Mouse (Mus musculus) cerebellum, postnatal 36 days (tissue): ENCODE results near the gene Camk2d.

ENCODE experiments used
- DNase-seq, 2 experiments: peaks; one replicate each; pipeline ENCODE4 v3.0.0; 2021 to 2022; ENCODE audit warnings: mixed read lengths in 2 of 2

Camk2d gene

DNA sequence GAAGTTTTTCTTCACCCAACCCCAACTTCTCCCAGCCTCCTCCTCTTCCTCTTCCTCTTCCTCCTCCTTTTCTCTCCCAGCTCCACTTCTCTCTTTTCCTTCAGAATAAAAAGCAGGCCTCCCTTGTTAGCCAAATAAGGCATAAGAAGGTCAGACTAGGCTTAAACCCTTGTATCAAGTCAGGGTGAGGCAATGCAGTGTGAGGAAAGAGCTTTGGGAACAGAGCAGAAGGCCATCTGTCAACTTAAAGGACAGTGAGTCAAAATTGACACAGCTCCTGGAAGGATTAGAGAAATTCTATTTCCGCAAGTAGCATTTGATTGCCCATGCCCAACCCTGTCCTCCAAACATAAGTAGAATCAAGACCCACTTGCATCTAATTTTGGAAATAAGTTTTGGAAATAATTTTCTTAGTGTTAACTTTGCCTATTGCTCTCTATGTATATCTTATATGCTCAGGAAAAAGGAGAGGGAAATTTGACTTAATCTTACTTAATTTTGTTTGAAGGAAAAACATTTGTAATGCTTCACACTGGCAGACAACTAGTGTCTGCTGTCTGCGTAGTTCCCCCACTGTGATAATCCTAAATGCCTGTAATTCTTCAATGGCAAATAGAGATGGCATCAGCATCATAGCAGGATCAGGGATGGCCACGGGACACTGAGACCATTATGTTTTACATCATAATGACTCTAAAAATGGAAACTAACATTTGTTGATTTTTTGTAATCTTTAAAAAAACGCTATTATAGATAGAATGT is 16.8 kb downstream of the Camk2d start:
- peak in 1 of 2 experiments; percentile 42 for DNase-seq

DNA sequence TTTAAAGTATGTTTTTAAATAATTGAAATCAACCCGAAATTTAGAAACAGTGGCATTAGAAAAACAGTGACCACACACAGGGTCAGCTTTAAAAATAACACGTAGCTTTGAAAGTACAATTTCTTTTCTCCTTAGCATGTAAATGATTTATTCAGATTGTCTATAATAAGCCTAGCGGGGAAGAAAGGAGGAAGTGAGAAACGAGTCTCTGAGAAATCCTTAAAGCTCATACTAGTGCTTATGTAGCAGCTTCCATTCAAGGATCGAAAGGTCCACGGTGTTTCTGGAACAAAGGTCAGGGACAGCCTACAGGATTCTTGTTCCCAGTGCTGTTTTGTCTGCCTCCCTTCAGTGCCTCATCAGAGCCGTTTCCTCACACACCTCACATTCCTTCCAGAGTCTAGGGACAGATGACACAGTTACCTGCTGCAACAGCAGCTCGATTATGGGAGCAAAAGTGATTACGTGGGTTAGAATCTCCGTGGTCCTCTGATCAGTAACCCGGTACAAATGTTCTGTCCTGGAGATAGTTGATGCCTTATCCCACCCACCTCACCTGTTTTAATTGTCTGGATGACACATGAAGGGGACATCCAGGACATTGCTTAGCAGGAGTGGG is 17.5 kb downstream of the Camk2d start:
- DNase-seq = no peak

DNA sequence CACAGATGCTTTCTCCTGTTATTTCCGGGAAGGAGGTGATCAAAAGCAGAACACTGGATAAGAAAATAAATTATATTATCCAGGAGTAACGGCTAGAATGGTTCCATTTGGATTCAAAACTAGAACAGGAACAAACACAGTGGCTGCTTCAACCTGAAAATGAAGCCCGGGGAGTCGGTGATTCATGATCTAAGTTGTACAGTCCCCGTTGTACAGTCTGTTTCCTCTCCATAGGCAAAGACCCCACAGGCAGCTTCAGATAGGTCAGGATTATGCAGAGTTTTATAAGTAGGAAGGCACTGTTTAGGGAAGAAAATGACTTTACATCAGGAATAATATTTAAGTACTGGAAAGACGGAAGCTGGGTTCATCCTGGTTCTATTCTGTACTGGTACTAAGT is 19.2 kb downstream of the Camk2d start:
- DNase-seq = no peak

DNA sequence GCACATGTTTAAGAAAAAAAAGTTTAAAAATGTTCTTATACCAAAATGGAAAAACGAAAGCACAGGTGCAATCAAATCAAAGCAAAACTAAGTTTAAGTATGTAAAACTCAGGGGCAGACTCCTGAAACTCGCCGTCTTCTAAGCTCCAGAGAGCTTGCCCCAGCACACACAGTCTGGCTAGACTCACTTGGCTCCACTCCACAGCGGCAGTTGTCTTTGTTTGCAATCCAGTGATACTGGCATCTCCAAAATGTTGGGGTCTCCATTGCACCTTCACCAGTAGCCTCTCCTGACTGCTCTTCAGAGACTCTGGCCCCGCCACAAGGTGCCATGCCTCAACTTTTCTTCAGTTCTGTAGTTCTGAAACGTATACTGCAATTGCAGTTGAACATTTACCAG is 24.1 kb downstream of the Camk2d start:
- peak in 1 of 2 experiments; percentile 29 for DNase-seq

DNA sequence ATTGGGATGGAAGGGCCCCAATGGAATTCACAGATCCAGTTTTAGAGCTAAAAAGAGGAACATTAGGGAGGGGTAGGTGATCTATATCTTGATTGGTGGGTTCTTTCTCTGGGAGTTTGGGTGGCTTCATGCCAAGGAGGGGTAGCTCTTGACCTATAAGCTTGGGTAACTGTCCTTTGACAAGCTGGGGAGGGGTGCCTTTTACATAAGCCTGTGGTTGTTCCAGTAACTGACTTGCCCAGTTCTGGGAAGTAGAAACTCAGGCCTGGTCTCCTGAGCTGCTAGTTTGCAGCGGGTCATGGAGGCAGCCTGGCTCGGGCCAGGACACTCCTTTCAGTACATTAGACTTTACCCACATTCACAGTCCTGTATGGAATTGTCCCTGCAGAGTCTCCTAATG is 26.4 kb downstream of the Camk2d start:
- DNase-seq = no peak

DNA sequence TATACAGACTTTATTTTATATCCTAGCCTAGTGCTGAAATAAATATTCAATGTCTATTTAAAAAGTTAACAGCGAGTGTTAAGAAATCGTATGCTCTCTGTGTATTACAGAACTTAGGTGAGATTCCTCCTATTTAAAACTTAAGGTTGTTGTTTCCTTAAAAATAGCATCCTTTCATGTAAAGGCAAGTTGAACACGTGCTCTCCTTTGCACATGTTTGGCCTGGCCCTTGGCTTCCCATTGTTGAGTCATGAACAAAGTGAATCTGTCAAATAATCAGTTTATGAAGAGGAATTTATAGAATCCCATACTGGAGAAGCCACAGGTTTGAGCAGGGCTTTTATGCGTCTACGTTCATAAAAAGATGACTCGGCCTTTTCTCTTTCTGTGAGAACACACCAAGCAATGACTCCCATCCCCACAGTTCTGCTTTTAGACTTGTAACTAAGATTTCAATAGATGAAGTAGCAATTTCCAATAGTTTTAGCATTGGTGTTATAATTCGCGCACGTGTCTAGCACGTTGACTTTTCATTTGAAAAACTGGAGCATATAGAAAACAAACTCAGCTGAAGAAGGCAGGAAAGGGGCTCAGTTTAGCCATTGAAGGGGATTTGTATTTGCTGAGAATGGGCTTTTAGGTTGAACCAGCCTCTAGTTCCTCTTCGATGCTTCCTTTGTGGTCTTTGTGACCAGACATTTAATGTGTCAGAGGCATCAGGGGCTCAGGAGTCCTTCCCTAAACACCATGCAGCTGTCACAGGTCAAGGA is 29.1 kb downstream of the Camk2d start:
- no peak for DNase-seq

DNA sequence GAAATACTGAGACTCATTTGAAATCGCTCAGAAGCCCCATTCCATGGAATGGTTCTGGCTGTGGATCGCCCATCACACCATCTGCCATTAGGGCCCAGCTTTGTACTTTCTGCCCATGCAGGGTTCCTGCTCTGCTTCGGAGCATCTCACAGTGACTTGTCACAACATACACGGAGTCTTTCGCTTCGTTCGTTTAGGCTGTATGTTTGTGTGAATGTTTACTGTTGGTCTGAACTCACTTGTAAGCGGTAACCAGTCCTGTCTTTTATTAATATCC is 29.6 kb downstream of the Camk2d start:
- DNase-seq = peak; percentile 35 to 38

DNA sequence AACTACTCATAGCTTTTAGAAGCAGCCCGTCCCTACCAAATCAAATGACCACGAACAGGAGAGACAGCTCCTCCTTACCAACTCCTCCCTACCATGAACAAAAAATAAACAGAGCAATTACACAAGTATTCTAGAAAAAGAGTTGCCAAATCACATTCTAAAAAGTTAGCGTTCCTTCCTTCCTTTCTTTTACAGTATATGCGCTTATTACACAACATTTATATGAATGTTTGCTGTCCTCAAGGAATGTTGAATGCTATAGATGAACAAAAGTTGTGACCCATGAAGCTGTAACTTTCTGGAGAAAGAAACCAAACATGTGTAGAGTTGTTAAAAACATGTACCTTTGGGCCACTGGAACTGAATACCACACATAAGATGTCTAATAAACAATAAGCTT is 31.9 kb downstream of the Camk2d start:
- no peak for DNase-seq

DNA sequence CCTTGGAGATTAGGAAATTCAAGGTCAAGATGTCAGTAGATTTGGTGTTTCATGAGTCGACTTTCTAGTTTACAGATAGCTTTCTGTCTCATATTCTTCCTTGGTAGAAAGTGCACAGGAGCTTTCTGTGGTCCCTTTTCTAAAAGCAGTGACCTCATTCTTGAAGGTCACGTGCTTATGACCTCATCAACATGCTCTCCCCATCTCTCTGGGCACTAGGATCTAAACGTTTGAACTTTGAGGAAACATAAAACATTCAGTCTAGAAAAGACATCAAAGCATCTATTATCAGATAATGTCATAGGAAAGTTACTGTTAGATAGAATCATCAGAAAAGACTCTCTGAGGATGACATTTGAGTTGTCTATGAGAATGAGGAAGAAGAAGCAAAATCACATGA is 32.3 kb downstream of the Camk2d start:
- DNase-seq = no peak

DNA sequence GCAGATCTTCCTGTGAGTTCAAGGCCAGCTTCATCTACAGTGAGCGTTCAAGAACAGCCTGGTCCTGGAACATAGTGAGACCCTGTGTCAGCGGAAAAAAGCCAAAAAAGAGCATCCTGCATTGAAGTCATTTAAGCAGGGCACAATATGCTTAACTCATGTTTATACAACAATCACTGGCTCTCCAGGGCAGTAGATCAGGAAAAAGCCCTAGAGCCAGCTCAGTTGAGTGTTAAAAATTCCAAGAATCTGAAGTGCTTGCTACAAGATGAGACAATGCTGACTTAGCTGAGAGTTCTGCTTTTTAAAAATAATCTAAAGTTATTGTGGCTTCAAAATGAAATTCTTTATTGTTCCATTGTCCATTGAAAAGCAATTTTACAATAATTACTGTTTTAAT is 32.9 kb downstream of the Camk2d start:
- DNase-seq = no peak

DNA sequence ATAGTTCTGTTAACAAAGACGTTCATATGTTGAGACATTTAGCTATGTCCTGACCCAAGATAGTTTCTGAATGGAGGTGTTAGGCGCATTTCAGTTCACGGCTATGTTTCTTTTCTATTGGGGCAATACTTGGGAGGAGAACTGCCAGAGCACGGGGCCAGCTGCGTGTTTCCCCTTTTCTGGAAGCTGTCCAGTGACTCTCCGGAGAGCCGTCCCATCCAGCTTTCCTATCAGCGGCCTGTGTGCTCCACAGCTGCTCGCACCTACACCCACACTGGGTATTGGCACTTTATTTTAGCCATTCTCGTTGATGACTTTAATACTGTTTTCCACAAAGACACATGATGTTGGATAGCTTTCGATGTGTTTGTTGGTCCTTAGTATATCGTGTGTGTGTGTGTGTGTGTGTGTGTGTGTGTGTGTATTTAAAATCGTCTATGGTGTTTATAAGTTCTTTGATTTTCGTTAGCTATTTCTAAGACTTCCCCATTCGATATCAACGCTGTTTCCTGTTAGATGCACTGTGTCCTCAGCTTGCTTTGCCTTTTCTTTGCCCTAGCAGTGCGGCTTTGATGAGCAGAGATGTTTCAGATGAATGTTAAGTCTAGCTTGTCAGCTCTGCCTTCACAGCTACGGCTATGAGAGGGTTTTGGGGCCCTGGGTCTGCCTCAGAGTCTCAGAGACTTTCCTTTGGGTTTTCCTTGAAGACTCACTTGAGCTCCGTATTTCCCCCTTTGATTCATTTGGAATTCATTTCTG is 34.2 kb downstream of the Camk2d start:
- DNase-seq = no peak

DNA sequence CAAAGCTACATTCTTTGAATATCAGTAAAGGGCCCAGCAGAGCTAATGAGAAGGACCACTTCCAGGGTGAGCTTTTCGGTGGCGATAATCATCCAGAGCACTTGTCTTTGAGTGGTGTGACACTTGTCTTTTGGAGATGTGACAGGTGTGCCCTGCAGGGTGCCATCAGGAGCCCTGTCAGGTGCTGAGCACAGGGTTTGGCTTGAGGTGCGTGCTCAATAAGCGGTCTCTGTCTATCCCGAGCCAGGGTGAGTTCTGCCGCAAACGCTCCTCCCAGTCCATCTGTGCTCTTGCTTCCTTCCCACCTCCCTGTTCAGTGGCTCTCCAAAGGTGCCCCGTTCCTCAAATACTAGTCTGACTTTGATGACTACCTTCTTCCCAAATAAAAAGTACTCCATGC is 35.5 kb downstream of the Camk2d start:
- peak; percentile 87 to 89 for DNase-seq

DNA sequence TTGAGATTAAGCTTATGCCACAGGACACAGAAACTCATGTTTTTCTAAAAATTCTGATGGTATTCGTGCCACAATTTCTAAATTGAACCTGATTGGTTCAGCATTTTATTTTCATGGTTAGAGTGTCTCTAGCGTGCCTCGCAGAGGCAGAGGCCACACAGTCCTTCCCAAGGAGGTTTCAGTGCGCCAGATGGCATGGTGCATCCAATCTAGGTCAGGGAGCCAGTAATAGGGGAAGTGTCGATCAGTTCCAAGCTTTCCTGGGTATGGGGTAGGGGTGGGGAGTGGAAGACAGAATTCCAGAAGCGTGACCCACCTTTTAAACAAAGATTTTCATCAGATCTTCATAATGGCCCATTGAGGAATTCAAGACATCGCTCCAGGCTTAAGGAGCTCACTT is 36.5 kb downstream of the Camk2d start:
- peak; percentile 73 to 74 for DNase-seq

DNA sequence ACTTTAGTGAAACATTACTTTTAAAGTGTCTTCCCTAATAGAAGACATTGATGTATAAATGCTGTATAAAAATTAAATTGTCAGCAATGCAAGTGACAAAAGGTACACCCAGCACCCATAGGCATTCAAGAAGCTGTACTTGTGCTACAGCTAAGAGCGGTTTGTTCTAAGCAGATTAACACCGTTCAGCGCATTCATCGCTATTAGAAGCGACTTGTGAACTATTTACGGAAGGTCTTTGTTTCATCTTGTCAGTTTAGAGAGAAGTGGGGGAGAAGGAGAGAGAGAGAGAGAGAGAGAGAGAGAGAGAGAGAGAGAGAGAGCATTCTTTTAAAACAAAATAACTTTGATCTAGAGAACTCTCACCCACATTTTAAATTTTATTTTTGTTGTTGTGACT is 38.1 kb downstream of the Camk2d start:
- no peak for DNase-seq

DNA sequence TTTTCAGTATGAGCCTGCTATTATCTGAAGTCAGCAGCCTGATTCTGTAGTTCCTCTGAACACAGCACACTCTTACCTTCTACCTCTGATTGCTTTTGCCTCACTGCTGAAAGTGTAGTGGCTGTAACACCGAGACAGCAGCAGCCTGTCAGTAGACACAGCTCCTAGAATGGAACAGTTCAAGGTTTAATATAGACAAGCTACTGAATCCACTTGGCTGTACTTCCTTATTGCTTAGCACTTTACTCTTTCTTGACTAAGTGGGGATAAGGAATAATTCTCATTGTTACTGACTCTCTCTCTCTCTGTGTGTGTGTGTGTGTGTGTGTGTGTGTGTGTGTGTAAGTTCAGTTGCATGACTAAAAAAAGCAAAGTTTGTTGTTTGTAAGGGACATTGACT is 42.2 kb downstream of the Camk2d start:
- no peak for DNase-seq

DNA sequence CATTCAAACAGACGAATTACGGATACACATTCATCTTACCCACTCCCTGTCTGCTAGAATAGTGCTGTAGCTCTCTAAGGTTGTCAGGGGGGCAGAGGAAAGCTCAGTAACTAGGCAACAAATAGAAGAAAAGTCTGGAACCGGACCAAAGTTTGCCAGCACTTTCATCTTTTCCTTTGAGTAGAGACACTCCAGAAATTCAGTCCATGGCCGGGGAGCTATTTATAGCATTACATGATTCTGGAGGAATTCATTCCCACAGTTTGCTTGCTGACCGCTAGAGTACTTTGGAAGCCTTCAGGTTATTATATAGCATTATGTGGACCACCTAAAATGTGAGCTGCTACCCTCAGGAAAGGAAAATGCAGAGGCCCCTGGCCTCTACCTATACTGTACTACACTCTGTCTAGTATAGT is 43.0 kb downstream of the Camk2d start:
- no peak for DNase-seq

DNA sequence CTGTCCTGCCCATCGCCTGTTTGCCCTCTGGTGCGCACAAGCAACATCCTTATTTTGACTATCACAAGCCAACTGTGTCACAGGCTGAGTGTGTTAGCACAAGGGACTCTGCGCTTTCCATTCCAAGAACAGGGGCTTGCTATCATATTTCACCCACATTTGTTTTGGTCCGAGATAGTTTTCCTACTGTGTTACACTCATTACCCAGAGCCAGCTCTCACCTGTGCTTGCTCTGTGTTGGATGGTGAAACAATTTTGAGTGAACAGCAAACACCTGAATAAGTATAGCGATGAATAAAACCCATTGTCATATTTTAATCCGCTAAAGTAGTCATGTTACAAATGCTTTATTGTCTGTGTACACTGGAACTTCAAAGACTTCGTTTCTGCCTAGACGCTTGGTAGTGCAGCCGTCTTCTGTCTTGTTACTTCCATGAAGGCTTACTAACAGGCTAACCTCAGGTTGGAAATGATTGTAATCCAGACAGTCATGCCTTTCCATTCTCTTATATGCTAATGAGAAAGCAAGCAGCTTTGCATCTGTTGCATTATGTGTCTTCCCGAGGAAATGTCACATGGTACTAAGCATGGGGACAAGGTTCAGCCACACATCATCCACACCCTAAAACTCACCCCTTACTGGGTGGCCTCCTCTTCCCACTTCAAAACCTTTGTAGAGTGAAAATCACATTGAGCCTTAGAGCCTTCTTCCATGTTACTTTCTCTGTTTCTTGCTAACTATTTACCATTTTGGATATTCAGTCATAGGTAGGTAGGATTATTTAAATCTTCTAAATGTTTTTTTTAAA is 44.5 kb downstream of the Camk2d start:
- DNase-seq = no peak

DNA sequence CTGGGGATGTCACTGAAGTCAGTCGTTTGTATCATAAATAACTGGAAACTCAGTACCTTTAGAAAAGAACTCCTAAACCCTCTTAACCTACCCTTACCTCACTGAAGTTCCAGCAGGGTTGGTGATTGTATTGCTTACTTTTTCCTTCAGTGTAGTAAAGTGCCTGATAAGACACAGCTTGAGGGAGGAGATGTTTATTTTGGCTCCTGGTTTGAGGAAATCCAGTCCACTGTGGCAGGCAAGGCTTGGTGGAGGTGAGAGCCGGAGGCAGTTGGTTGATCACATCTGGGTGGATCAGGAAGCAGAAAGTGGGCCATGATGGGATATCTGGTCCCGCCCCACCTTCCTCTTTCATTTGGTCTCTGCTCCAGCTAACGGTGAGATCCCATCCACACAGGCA is 45.3 kb downstream of the Camk2d start:
- DNase-seq = no peak

DNA sequence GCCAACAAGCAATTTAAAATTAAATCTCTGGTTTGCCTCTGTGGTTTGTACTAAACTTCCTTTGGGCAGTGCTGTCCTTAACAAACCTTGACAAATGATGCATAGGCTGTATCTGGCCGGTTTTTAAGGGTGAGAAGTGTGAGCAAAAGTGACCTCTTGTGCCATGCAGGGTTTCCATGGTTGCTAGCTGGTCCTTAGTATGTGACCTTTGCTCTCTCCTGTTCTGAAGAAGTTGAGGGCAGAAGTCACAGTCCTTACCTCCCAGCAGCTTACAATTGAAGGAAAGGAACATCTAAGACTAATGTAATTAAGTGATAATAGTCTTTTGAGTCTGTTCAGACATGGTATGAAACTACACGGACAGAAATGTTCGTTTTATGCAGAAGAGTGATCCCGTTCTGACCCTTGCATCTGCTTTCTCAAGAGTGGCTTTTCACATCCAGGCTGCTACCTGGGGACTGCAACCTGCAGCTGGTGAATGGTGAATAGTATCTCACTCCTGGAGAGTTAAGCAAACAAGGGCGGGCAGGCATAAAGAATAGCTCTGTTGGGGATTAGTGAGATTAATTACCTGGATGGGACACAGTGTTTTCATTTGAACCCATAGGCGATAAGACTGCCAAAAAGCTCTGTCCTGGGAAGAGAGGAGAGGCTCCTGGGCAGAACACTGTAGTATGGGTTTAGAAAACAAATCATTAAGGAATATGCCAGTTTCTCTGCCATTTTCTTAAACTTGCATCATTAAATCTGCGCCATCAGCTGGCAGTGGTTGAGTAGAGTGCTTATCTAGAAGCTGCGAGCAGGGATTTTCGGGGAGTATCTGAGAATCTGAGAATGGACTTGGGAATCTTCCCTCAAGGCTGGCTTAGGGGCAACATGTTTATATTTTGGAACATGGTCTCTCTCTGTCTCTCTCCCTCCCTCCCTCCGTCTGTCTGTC is 47.2 kb downstream of the Camk2d start:
- no peak for DNase-seq

DNA sequence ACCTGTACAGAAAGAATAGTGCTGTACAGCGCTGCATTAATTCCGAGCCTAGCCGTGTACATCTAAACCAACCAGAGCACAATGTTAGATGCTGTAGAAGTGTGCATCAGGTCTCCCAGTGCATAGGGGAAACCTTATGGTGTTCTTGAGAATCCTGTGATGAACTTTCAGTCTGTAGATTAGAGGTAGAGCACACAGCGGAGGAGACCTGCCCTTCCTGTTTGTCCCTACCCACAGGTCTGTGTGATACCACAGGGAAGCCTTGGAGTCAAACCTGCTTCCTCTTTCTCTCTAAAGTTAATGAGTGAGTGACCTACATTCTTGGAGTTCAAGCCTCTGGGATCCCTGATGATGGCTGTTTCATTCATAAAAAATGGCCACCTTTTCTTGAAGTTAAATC is 54.2 kb downstream of the Camk2d start:
- no peak for DNase-seq

DNA sequence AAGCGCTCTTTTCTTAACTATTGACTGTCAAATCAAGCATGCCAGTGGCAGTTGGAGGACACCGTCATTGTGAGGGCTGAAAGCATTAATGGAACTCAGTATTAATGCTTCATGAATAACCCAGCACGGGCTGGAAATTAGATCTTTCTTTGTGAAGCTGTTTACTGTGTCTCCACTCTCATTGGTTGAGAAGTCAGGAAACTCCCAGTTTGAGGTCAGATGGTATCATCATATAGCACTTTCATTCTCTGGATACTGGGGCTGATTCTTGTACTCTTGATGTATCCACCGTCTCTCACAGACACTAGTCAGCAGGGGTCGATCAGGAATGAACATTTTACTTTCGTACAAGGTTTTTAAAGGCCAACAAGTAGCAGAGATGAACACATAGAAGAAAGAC is 54.6 kb downstream of the Camk2d start:
- no peak for DNase-seq
